ENCODE assay signal across 17 mouse cellular contexts in genomic region chr19:10530082-10530481, GRCm38 (mm10). TPM values are rescaled to one million over a fixed set of nuclear protein-coding genes. Genes with fewer than 3 reads are reported as not detected.
A peak's percentile ranks its signal among the peaks of the same experiment; 100 is the strongest.
DNase-seq lines count a peak whose midpoint lies in the region; ATAC-seq and TF ChIP-seq lines count a peak whose summit lies in the region.
"Had no signal": no experiment of that assay in that cellular context is flagged by ENCODE, and none has a peak within 500 bp of the region (broad histone marks: within the 10 kb centered on the region; RNA-seq: fewer than 3 reads in every experiment).

No protein-coding gene starts in this region.

- no peak for TF ChIP-seq EP300 in heart, postnatal 0 days (IDR thresholded peaks at IDR 0.05; ENCODE audit: low read depth)
- no peak for TF ChIP-seq EP300 in lung, postnatal 0 days (IDR thresholded peaks at IDR 0.05)
- no peak for TF ChIP-seq EP300 in ES-Bruce4 (IDR thresholded peaks at IDR 0.05; ENCODE audit: insufficient read depth, low read depth, low read length)

- DNase-seq in heart, postnatal 0 days (ENCODE audit: low spot score), result no peak
- DNase-seq in heart, adult 9 months (ENCODE audit: low spot score in 2 of 2), result no peak
- DNase-seq in lung, postnatal 0 days (ENCODE audit: low spot score), result no peak
- no peak for DNase-seq in lung, adult 18-20 months
- peak; percentile 31 for DNase-seq in naive thymus-derived CD4-positive, alpha-beta T cell, adult 2 months (ENCODE audit: low read depth)
- no peak for DNase-seq in cerebellum, adult 2 months
- no peak for DNase-seq in urinary bladder, postnatal 4 days (ENCODE audit: low spot score in 2 of 2)
- DNase-seq: adrenal gland, adult 2 months; cerebellum, postnatal 25 days; heart, postnatal 10 days; kidney, postnatal 14 days; layer of hippocampus, postnatal 36 days; thymus, postnatal 25 days had no signal

- H3K27ac ChIP-seq in heart, postnatal 0 days (ENCODE audit: low read depth), result no peak overlapping the region
- no peak overlapping the region for H3K27ac ChIP-seq in lung, postnatal 0 days (ENCODE audit: low read length)
- H3K27ac ChIP-seq in ES-Bruce4 (ENCODE audit: insufficient read depth, low read length), result no peak overlapping the region
- H3K27ac ChIP-seq in cerebellum, adult 2 months (ENCODE audit: insufficient read depth, low read length), result no peak overlapping the region
- H3K27ac ChIP-seq: forebrain, embryonic 15.5 days; limb, embryonic 12.5 days had no signal

- no peaks in the 10 kb centered on the region for H3K27me3 ChIP-seq in heart, postnatal 0 days (ENCODE audit: control insufficient read depth, insufficient read depth, low read length)
- no peaks in the 10 kb centered on the region for H3K27me3 ChIP-seq in lung, postnatal 0 days (replicated peaks; ENCODE audit: insufficient read depth, low read length)
- no peaks in the 10 kb centered on the region for H3K27me3 ChIP-seq in ES-Bruce4 (ENCODE audit: control insufficient read depth, insufficient read depth, low read length, poor library complexity, severe bottlenecking)
- no peaks in the 10 kb centered on the region for H3K27me3 ChIP-seq in cerebellum, adult 2 months (ENCODE audit: control insufficient read depth, insufficient read depth, low read length)
- H3K27me3 ChIP-seq: forebrain, embryonic 15.5 days; limb, embryonic 12.5 days had no signal

- H3K4me3 ChIP-seq in heart, postnatal 0 days (ENCODE audit: low read depth, low read length), result no peak overlapping the region
- H3K4me3 ChIP-seq in lung, postnatal 0 days (ENCODE audit: low read depth, low read length), result no peak overlapping the region
- H3K4me3 ChIP-seq in ES-Bruce4 (ENCODE audit: low read depth, low read length), result no peak overlapping the region
- no peak overlapping the region for H3K4me3 ChIP-seq in cerebellum, adult 2 months (replicated peaks; ENCODE audit: insufficient read depth, low read depth, low read length)
- H3K4me3 ChIP-seq: forebrain, embryonic 15.5 days; limb, embryonic 12.5 days had no signal

- TF ChIP-seq CTCF in heart, postnatal 0 days (IDR thresholded peaks at IDR 0.05; ENCODE audit: low read depth), result peak; percentile 13; the same call in 1 of the 2 replicates
- TF ChIP-seq CTCF in lung, postnatal 0 days (IDR thresholded peaks at IDR 0.05), result peak; percentile 18; the same call in 1 of the 2 replicates
- TF ChIP-seq CTCF in ES-Bruce4 (IDR thresholded peaks at IDR 0.05; ENCODE audit: low read depth, low read length), result peak; percentile 6
- no peak for TF ChIP-seq CTCF in cerebellum, adult 2 months (IDR thresholded peaks at IDR 0.05; ENCODE audit: borderline replicate concordance, insufficient read depth, low read depth, low read length)

- no peak overlapping the region for H3K9ac ChIP-seq in heart, postnatal 0 days (replicated peaks; ENCODE audit: low read depth, low read length)
- no peak overlapping the region for H3K9ac ChIP-seq in lung, postnatal 0 days (replicated peaks; ENCODE audit: low read depth)
- H3K9ac ChIP-seq in ES-Bruce4 (ENCODE audit: low read depth, poor library complexity, severe bottlenecking), result no peak overlapping the region
- H3K9ac ChIP-seq: forebrain, embryonic 15.5 days; limb, embryonic 12.5 days had no signal

- 93% methylated on average over 1 of the region's 1 CpGs for WGBS in heart, postnatal 0 days
- WGBS in lung, postnatal 0 days, result 88% methylated on average over 1 of the region's 1 CpGs
- WGBS in cerebellum, adult 2 months, result 96% methylated on average over 1 of the region's 1 CpGs

- TF ChIP-seq POLR2A in ES-Bruce4 (IDR thresholded peaks at IDR 0.05; ENCODE audit: insufficient read depth, low read length), result no peak
- TF ChIP-seq POLR2A in cerebellum, adult 2 months (IDR thresholded peaks at IDR 0.05; ENCODE audit: borderline replicate concordance, insufficient read depth, low read length), result no peak

- peaks cover 11% of the 10 kb centered on the region; the same call in 1 of the 2 replicates for H3K4me1 ChIP-seq in heart, postnatal 0 days (ENCODE audit: control insufficient read depth, insufficient read depth)
- peaks cover 8% of the 10 kb centered on the region; the same call in 1 of the 2 replicates for H3K4me1 ChIP-seq in lung, postnatal 0 days (ENCODE audit: insufficient read depth, low read depth, low read length)
- no peaks in the 10 kb centered on the region for H3K4me1 ChIP-seq in ES-Bruce4 (ENCODE audit: control insufficient read depth, insufficient read depth, low read length)
- H3K4me1 ChIP-seq in cerebellum, adult 2 months (ENCODE audit: control insufficient read depth, insufficient read depth, low read length), result no peaks in the 10 kb centered on the region

- H3K4me2 ChIP-seq in heart, postnatal 0 days (ENCODE audit: low read depth, low read length), result no peak overlapping the region
- H3K4me2 ChIP-seq in lung, postnatal 0 days (replicated peaks; ENCODE audit: low read depth, low read length), result no peak overlapping the region
- H3K4me2 ChIP-seq: forebrain, embryonic 15.5 days; limb, embryonic 12.5 days; midbrain, embryonic 11.5 days had no signal

- peaks cover 50% of the 10 kb centered on the region for H3K36me3 ChIP-seq in heart, postnatal 0 days (replicated peaks; ENCODE audit: control insufficient read depth, insufficient read depth, low read length)
- peaks cover 10% of the 10 kb centered on the region for H3K36me3 ChIP-seq in lung, postnatal 0 days (ENCODE audit: insufficient read depth, low read length)
- peaks cover 42% of the 10 kb centered on the region for H3K36me3 ChIP-seq in ES-Bruce4 (ENCODE audit: control insufficient read depth, insufficient read depth, low read length, poor library complexity, severe bottlenecking)

- ATAC-seq in heart, postnatal 0 days (ENCODE audit: insufficient read depth, low read depth), result no peak
- no peak for ATAC-seq in lung, postnatal 0 days
- ATAC-seq: forebrain, embryonic 15.5 days had no signal

- H3K9me3 ChIP-seq in heart, postnatal 0 days (replicated peaks; ENCODE audit: control insufficient read depth, low read length), result no peaks in the 10 kb centered on the region
- H3K9me3 ChIP-seq in lung, postnatal 0 days (ENCODE audit: low read length), result no peaks in the 10 kb centered on the region
- H3K9me3 ChIP-seq in ES-Bruce4 (replicated peaks; ENCODE audit: control insufficient read depth, insufficient read depth, low read length, poor library complexity, severe bottlenecking), result no peaks in the 10 kb centered on the region
- H3K9me3 ChIP-seq: forebrain, embryonic 15.5 days; limb, embryonic 12.5 days had no signal

RNA-seq across cellular contexts. Expression of gene Sdhaf2, which starts 4.1 kb away (rescaled TPM):
- total RNA-seq in heart, postnatal 0 days (2014; rRNA removed; ENCODE audit: low replicate concordance), result 50.6 and 66.2 TPM in 2 replicates
- 56.1 and 56.9 TPM in 2 replicates for polyA plus RNA-seq in heart, postnatal 0 days (2015; fragmentation: Nextera tagmentation; extraction: Ambion mirVana)
- polyA plus RNA-seq in lung, postnatal 0 days (2015; fragmentation: Nextera tagmentation; extraction: Ambion mirVana), result 46.4 and 49.8 TPM in 2 replicates
- 32.9 and 39.6 TPM in 2 replicates for polyA plus RNA-seq in ES-Bruce4 (2011; ENCODE audit: insufficient read depth, insufficient read length, low read depth, missing spikeins)
- polyA plus RNA-seq in cerebellum, adult 2 months (2012; rRNA removed), result 60.4 and 61.5 TPM in 2 replicates

RNA-seq across cellular contexts. Expression of gene Cpsf7, which starts 5.0 kb away (rescaled TPM):
- 18.4 and 51.4 TPM in 2 replicates for total RNA-seq in heart, postnatal 0 days (2014; rRNA removed; ENCODE audit: low replicate concordance)
- 14.2 and 14.8 TPM in 2 replicates for polyA plus RNA-seq in heart, postnatal 0 days (2015; fragmentation: Nextera tagmentation; extraction: Ambion mirVana)
- polyA plus RNA-seq in lung, postnatal 0 days (2015; fragmentation: Nextera tagmentation; extraction: Ambion mirVana), result 19.8 and 20.0 TPM in 2 replicates
- polyA plus RNA-seq in ES-Bruce4 (2011; ENCODE audit: insufficient read depth, insufficient read length, low read depth, missing spikeins), result 73.5 and 76.3 TPM in 2 replicates
- polyA plus RNA-seq in cerebellum, adult 2 months (2012; rRNA removed), result 91.9 and 94.7 TPM in 2 replicates

RNA-seq across cellular contexts. Expression of gene Tmem216, which starts 26.0 kb away (rescaled TPM):
- total RNA-seq in heart, postnatal 0 days (2014; rRNA removed; ENCODE audit: low replicate concordance), result 10.2 and 12.9 TPM in 2 replicates
- 12.7 and 13.2 TPM in 2 replicates for polyA plus RNA-seq in heart, postnatal 0 days (2015; fragmentation: Nextera tagmentation; extraction: Ambion mirVana)
- 43.0 and 44.5 TPM in 2 replicates for polyA plus RNA-seq in lung, postnatal 0 days (2015; fragmentation: Nextera tagmentation; extraction: Ambion mirVana)
- polyA plus RNA-seq in ES-Bruce4 (2011; ENCODE audit: insufficient read depth, insufficient read length, low read depth, missing spikeins), result 10.4 and 12.2 TPM in 2 replicates
- polyA plus RNA-seq in cerebellum, adult 2 months (2012; rRNA removed), result 20.8 and 22.4 TPM in 2 replicates

RNA-seq across cellular contexts. Expression of gene Cyb561a3, which starts 46.9 kb away (rescaled TPM):
- total RNA-seq in heart, postnatal 0 days (2014; rRNA removed; ENCODE audit: low replicate concordance), result 11.9 and 22.7 TPM in 2 replicates
- polyA plus RNA-seq in heart, postnatal 0 days (2015; fragmentation: Nextera tagmentation; extraction: Ambion mirVana), result 13.7 and 15.5 TPM in 2 replicates
- polyA plus RNA-seq in lung, postnatal 0 days (2015; fragmentation: Nextera tagmentation; extraction: Ambion mirVana), result 42.3 and 48.1 TPM in 2 replicates
- 11.6 and 13.5 TPM in 2 replicates for polyA plus RNA-seq in ES-Bruce4 (2011; ENCODE audit: insufficient read depth, insufficient read length, low read depth, missing spikeins)
- polyA plus RNA-seq in cerebellum, adult 2 months (2012; rRNA removed), result 11.7 and 12.0 TPM in 2 replicates

RNA-seq across cellular contexts. Expression of gene Tmem138, which starts 47.1 kb away (rescaled TPM):
- total RNA-seq in heart, postnatal 0 days (2014; rRNA removed; ENCODE audit: low replicate concordance), result 6.7 and 8.1 TPM in 2 replicates
- 11.9 and 12.1 TPM in 2 replicates for polyA plus RNA-seq in heart, postnatal 0 days (2015; fragmentation: Nextera tagmentation; extraction: Ambion mirVana)
- polyA plus RNA-seq in lung, postnatal 0 days (2015; fragmentation: Nextera tagmentation; extraction: Ambion mirVana), result 19.4 and 21.6 TPM in 2 replicates
- polyA plus RNA-seq in ES-Bruce4 (2011; ENCODE audit: insufficient read depth, insufficient read length, low read depth, missing spikeins), result 25.3 TPM in 2 replicates
- 13.0 and 15.0 TPM in 2 replicates for polyA plus RNA-seq in cerebellum, adult 2 months (2012; rRNA removed)
